Mouse (Mus musculus): ENCODE measurements around the gene Msl3l2.

DNA sequence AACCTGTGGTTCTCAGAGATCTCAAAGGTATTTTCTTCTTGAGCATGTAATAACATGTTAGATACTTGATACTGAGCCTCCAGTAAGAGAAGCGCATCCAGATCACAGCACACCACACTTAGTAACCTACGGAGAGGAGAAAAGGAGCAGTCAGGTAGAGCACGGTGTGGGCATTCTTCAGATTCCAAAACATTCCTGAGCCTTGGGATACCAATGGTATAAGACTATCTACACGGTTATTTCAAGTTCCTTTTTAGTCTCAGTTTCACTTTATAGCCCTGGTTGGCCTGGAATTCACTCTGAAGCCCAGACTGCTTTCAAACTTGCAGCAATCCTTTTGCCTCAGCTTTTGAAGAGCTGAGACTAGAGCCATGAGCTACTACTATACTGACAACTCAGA is 17.0 kb upstream of the Msl3l2 start:
- TF ChIP-seq CTCF (IDR thresholded peaks at IDR 0.05; ENCODE audit: low read depth, low read length) (no peak), TAL1 (conservative IDR thresholded peaks at IDR 0.05; ENCODE audit: low read depth, low read length) (no peak), GATA1 (IDR thresholded peaks at IDR 0.05; ENCODE audit: borderline replicate concordance, low read length) (no peak), GATA2 (IDR thresholded peaks at IDR 0.05; ENCODE audit: borderline replicate concordance, low read depth, low read length) (no peak)

All from G1E (cell line).